Mouse (Mus musculus) MEL (cell line): ENCODE data around the gene Trak1. TPM values are rescaled to one million over a fixed set of nuclear protein-coding genes. Genes with fewer than 3 reads are reported as not detected.
A peak's percentile ranks its signal among the peaks of the same experiment; 100 is the strongest.

Source experiments
- DNase-seq: peaks from one replicate; pipeline ENCODE4 v3.0.0; 2011; ENCODE audit warnings: low read depth, low spot score
- H3K27ac ChIP-seq: 2 replicates; pipeline ENCODE4 v1.5.1; 2012; ENCODE audit warnings: low read depth, mild to moderate bottlenecking, control low read depth, low read length, moderate library complexity; ENCODE audit not compliant: control insufficient read depth
- H3K27me3 ChIP-seq, 2 experiments: fragments of 150-350 bp in 1 of 2; sonication (generic) in 1 of 2; 2 replicates each; pipeline ENCODE4 v1.6.1; 2012; ENCODE audit warnings: low read length in 2 of 2, mild to moderate bottlenecking in 2 of 2, improper control_type of control experiment in 1 of 2, moderate library complexity in 1 of 2; ENCODE audit not compliant: insufficient read depth in 2 of 2, control insufficient read depth in 1 of 2
- H3K36me3 ChIP-seq, 2 experiments: 2 replicates each; pipeline ENCODE4 v1.6.1; 2012 to 2014; ENCODE audit warnings: low read length in 2 of 2, improper control_type of control experiment in 1 of 2, inconsistent platforms in 1 of 2, mild to moderate bottlenecking in 1 of 2; ENCODE audit not compliant: insufficient read depth in 2 of 2, control insufficient read depth in 1 of 2
- H3K4me1 ChIP-seq, 2 experiments: fragments of 150-350 bp in 1 of 2; sonication (generic) in 1 of 2; 2 replicates each; pipeline ENCODE4 v1.6.1; 2012; ENCODE audit warnings: low read length in 2 of 2, improper control_type of control experiment in 1 of 2, mild to moderate bottlenecking in 1 of 2; ENCODE audit not compliant: insufficient read depth in 2 of 2, control insufficient read depth in 1 of 2
- H3K4me3 ChIP-seq, 2 experiments: fragments of 150-350 bp in 1 of 2; sonication (generic) in 1 of 2; 2 replicates each; pipeline ENCODE4 v1.5.1; 2012; ENCODE audit warnings: low read depth in 2 of 2, low read length in 2 of 2, mild to moderate bottlenecking in 2 of 2, moderate library complexity in 2 of 2, control low read depth in 1 of 2, improper control_type of control experiment in 1 of 2; ENCODE audit not compliant: control insufficient read depth in 1 of 2, insufficient read depth in 1 of 2
- H3K79me2 ChIP-seq: 2 replicates; pipeline ENCODE4 v1.6.1; 2012; ENCODE audit warnings: mild to moderate bottlenecking, low read length, moderate library complexity; ENCODE audit not compliant: control insufficient read depth, poor library complexity, insufficient read depth
- H3K9ac ChIP-seq: 2 replicates; pipeline ENCODE4 v1.6.1; 2012; ENCODE audit warnings: low read depth, mild to moderate bottlenecking, control low read depth, low read length, moderate library complexity; ENCODE audit not compliant: control insufficient read depth, poor library complexity, severe bottlenecking
- H3K9me3 ChIP-seq: fragments of 150-350 bp; sonication (generic); replicated peaks from 2 replicates; pipeline ENCODE4 v1.6.1; 2012; ENCODE audit warnings: mild to moderate bottlenecking, low read length, improper control_type of control experiment, moderate library complexity; ENCODE audit not compliant: insufficient read depth
- BHLHE40 ChIP-seq: IDR thresholded peaks from 2 replicates; pipeline ENCODE4 v1.6.1; 2012; ENCODE audit warnings: low read depth, mild to moderate bottlenecking, inconsistent platforms, low read length, improper control_type of control experiment, borderline replicate concordance
- CTCF ChIP-seq, 3 experiments: IDR thresholded peaks in 2 of 3; conservative IDR thresholded peaks in 1 of 3; 2 replicates each; pipeline ENCODE4 v1.5.1; 2011 to 2012; ENCODE audit warnings: low read length in 3 of 3, low read depth in 2 of 3, mild to moderate bottlenecking in 2 of 3, improper control_type of control experiment in 1 of 3, inconsistent platforms in 1 of 3, mixed read lengths in 1 of 3, moderate library complexity in 1 of 3; ENCODE audit not compliant: control insufficient read depth in 1 of 3, insufficient read depth in 1 of 3, poor library complexity in 1 of 3, severe bottlenecking in 1 of 3
- ELF1 ChIP-seq: IDR thresholded peaks from 2 replicates; pipeline ENCODE4 v1.6.1; 2014; ENCODE audit warnings: low read depth, mild to moderate bottlenecking, inconsistent platforms, low read length, improper control_type of control experiment, moderate library complexity
- EP300 ChIP-seq, 2 experiments: IDR thresholded peaks; 2 replicates each; pipeline ENCODE4 v1.6.1; 2011; ENCODE audit warnings: improper control_type of control experiment in 2 of 2, low read length in 2 of 2, low read depth in 1 of 2, mild to moderate bottlenecking in 1 of 2
- ETS1 ChIP-seq: IDR thresholded peaks from 2 replicates; pipeline ENCODE4 v1.6.1; 2012; ENCODE audit warnings: low read depth, mild to moderate bottlenecking, inconsistent platforms, low read length, improper control_type of control experiment, moderate library complexity
- GABPA ChIP-seq: IDR thresholded peaks from 2 replicates; pipeline ENCODE4 v1.6.1; 2012; ENCODE audit warnings: low read depth, mild to moderate bottlenecking, inconsistent platforms, low read length, improper control_type of control experiment, moderate library complexity
- GATA1 ChIP-seq: IDR thresholded peaks from 2 replicates; pipeline ENCODE4 v1.6.1; 2011; ENCODE audit warnings: low read depth, low read length, improper control_type of control experiment
- HCFC1 ChIP-seq: IDR thresholded peaks from 2 replicates; pipeline ENCODE4 v1.6.1; 2012; ENCODE audit warnings: low read depth, mild to moderate bottlenecking, inconsistent platforms, low read length, improper control_type of control experiment, moderate library complexity
- MAX ChIP-seq: IDR thresholded peaks from 2 replicates; pipeline ENCODE4 v1.6.1; 2011; ENCODE audit warnings: low read length, improper control_type of control experiment
- MAZ ChIP-seq: IDR thresholded peaks from 2 replicates; pipeline ENCODE4 v1.6.1; 2012; ENCODE audit warnings: low read depth, mild to moderate bottlenecking, inconsistent platforms, low read length, improper control_type of control experiment
- MYB ChIP-seq: IDR thresholded peaks from 2 replicates; pipeline ENCODE4 v1.6.1; 2011; ENCODE audit warnings: mild to moderate bottlenecking, low read depth, low read length, improper control_type of control experiment
- POLR2AphosphoS2 ChIP-seq: IDR thresholded peaks from 2 replicates; pipeline ENCODE4 v1.6.1; 2011; ENCODE audit warnings: low read length, improper control_type of control experiment
- POLR2AphosphoS5 ChIP-seq: IDR thresholded peaks from 2 replicates; pipeline ENCODE4 v1.6.1; 2012; ENCODE audit warnings: low read depth, borderline replicate concordance, mild to moderate bottlenecking, inconsistent platforms, low read length, moderate library complexity, mixed read lengths
- RCOR1 ChIP-seq: IDR thresholded peaks from 2 replicates; pipeline ENCODE4 v1.6.1; 2012; ENCODE audit warnings: low read depth, mild to moderate bottlenecking, inconsistent platforms, low read length, improper control_type of control experiment
- SIN3A ChIP-seq: IDR thresholded peaks from 2 replicates; pipeline ENCODE4 v1.6.1; 2012; ENCODE audit warnings: low read length, improper control_type of control experiment, inconsistent platforms
- TAL1 ChIP-seq: IDR thresholded peaks from 2 replicates; pipeline ENCODE4 v1.6.1; 2012; ENCODE audit warnings: mild to moderate bottlenecking, inconsistent platforms, low read length, moderate library complexity, mixed read lengths
- TCF12 ChIP-seq: IDR thresholded peaks from 2 replicates; pipeline ENCODE4 v1.6.1; 2014; ENCODE audit warnings: low read depth, mild to moderate bottlenecking, inconsistent platforms, low read length, improper control_type of control experiment, moderate library complexity
- UBTF ChIP-seq: IDR thresholded peaks from 2 replicates; pipeline ENCODE4 v1.6.1; 2012; ENCODE audit warnings: low read depth, mild to moderate bottlenecking, inconsistent platforms, low read length, improper control_type of control experiment, moderate library complexity, borderline replicate concordance; ENCODE audit not compliant: insufficient read depth
- ZKSCAN1 ChIP-seq: IDR thresholded peaks from 2 replicates; pipeline ENCODE4 v1.6.1; 2012; ENCODE audit warnings: low read depth, mild to moderate bottlenecking, inconsistent platforms, low read length, improper control_type of control experiment, moderate library complexity
- ZNF384 ChIP-seq: IDR thresholded peaks from 2 replicates; pipeline ENCODE4 v1.6.1; 2012; ENCODE audit warnings: low read depth, mild to moderate bottlenecking, inconsistent platforms, low read length, improper control_type of control experiment
- polyA plus RNA-seq, 2 experiments: library from polyadenylated mRNA; stranded (reverse) in 1 of 2; unstranded in 1 of 2; fragments of >175 nt in 1 of 2; fragments of >200 nt in 1 of 2; gene quantifications; 2 replicates each; pipeline versions ENCODE4 v1.2.1 to v1.2.4; 2012; ENCODE audit warnings: low replicate concordance in 2 of 2, low read depth in 1 of 2; ENCODE audit not compliant: insufficient read length in 2 of 2, insufficient read depth in 1 of 2, missing spikeins in 1 of 2
- total RNA-seq: library from RNA; depleted of rRNA; stranded (reverse); fragments of 300-350 nt; gene quantifications from 2 replicates; pipeline ENCODE4 v1.2.3, GENCODE M21; 2012

The Trak1 gene
- total and polyA plus RNA-seq, 3 experiments: 16.2 to 35.5 TPM; not detected in 1

DNA sequence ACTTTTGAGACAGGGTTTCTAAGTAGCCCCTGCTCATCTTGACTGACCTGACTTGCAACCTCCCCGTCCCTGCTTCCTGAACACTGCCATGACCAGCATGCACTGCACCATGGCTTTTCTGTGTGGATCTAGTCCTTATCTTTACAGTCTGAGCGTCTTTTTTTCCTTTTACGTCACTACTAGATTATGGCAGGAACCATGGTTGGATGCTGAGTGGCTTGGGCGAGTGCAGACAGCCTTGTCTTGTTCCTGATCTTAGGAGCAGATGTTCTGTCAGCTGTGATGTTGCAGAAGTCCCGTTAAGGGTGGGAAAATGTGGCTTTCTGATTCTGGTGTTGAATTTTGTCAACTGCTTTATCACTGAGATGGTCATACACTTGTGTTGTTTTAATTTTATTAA, 34.1 kb downstream of the Trak1 start:
- H3K36me3 ChIP-seq: peaks cover 0 to 22% of the 10 kb centered on the region in 2 experiments; a peak in 2 of 4 replicates
- peaks cover 18% of the 10 kb centered on the region for H3K79me2 ChIP-seq
- no peaks in the 10 kb centered on the region for H3K9me3 ChIP-seq
- no peak overlapping the region for H3K9ac ChIP-seq
- H3K27me3 ChIP-seq: no peaks in the 10 kb centered on the region
- peak overlapping the region; percentile 54 for H3K27ac ChIP-seq
- DNase-seq: peak; percentile 76
- no peak overlapping the region for H3K4me3 ChIP-seq
- TF ChIP-seq POLR2AphosphoS5 (no peak), ELF1 (0 out of 2 replicates have a peak, but pooled peaks have one; percentile 32), ZNF384 (peak; percentile 81), TAL1 (0 out of 2 replicates have a peak, but pooled peaks have one; percentile 24), BHLHE40 (no peak; the same call in 1 of the 2 replicates), ZKSCAN1 (no peak), MAZ (0 out of 2 replicates have a peak, but pooled peaks have one; percentile 29), GABPA (no peak), GATA1 (peak; percentile 85; the same call in 1 of the 2 replicates), EP300 (IDR thresholded peaks at IDR 0.05; ENCODE audit: low read depth in 1 of 2, low read length in 2 of 2) (peak; percentile 44 to 54; a peak in 2 of 4 replicates), CTCF (IDR thresholded peaks at IDR 0.05 in 2 of 3, conservative IDR thresholded peaks at IDR 0.05 in 1 of 3; ENCODE audit: control insufficient read depth in 1 of 3, insufficient read depth in 1 of 3, low read depth in 2 of 3, low read length in 3 of 3, poor library complexity in 1 of 3, severe bottlenecking in 1 of 3) (no peak), TCF12 (peak; percentile 63), HCFC1 (peak; percentile 44; the same call in 1 of the 2 replicates), UBTF (no peak), RCOR1 (peak; percentile 24; the same call in 1 of the 2 replicates), SIN3A (peak; percentile 76), POLR2AphosphoS2 (no peak), MAX (no peak), ETS1 (peak; percentile 100), MYB (no peak)
- H3K4me1 ChIP-seq: peaks cover 8 to 30% of the 10 kb centered on the region in 2 experiments; a peak in 3 of 4 replicates
